Mouse (Mus musculus): Measurements from ENCODE around the gene Ehd1.
"Not testable (repeated sequence)": the region's sequence is repeated elsewhere in the genome, so short reads cannot be mapped to it uniquely, and the experiment has no call there.

The Ehd1 gene

GRCm38 (mm10) chr19:6307733-6308531 is 31.4 kb downstream of the Ehd1 start:
- ChIA-PET POLR2A (interaction anchor here (0.6 to 2.2 kb wide), 9 partner anchors 8 to 395 kb away, joined by 3 to 17 read pairs (median 3); partner anchors contain the start of genes Dpf2 (in 1 of the 4) and Ehd1 (in 1 of the 4)), CTCF (interaction anchor here in 3 of 4 experiments (1.4 to 1.9 kb wide), 3 partner anchors 24 to 45 kb away, joined by 7 to 11 read pairs (median 10); no protein-coding TSS in a partner anchor)

GRCm38 (mm10) chr19:6310181-6310580 is 33.7 kb downstream of the Ehd1 start:
- CTCF ChIA-PET = interaction anchor here in 1 of 4 experiments (0.5 to 1.2 kb wide), 3 partner anchors 21 to 406 kb away, joined by 3 to 5 read pairs (median 5); no protein-coding TSS in a partner anchor

GRCm38 (mm10) chr19:6311783-6312182 is 35.3 kb downstream of the Ehd1 start:
- POLR2A ChIA-PET = interaction anchor here in 2 of 4 experiments (0.8 to 1.7 kb wide), 5 partner anchors 10 to 58 kb away, joined by 3 to 11 read pairs (median 3); partner anchors contain the start of gene Map4k2 (in 1 of the 2)
- CTCF ChIA-PET = not testable (repeated sequence)

More at GRCm38 (mm10) chr19:6310181-6310580, 33.7 kb downstream of the Ehd1 start:
- POLR2A ChIA-PET = interaction anchor here in 3 of 4 experiments (1.0 to 2.4 kb wide), 15 partner anchors 10 to 265 kb away, joined by 3 to 15 read pairs (median 4); partner anchors contain the start of genes Ehd1 (in 2 of the 3), Map4k2 (in 1 of the 3) and Sf1 (in 1 of the 3)

- ChIA-PET CTCF (interaction anchor here (1.0 to 3.2 kb wide), 7 partner anchors 9 to 53 kb away, joined by 3 to 14 read pairs (median 3); partner anchors contain the start of gene Men1 (in 1 of the 4)), POLR2A (interaction anchor here (0.7 to 3.5 kb wide), 16 partner anchors 8 to 50 kb away, joined by 3 to 13 read pairs (median 3); partner anchors contain the start of genes Ehd1 (in 2 of the 4), Map4k2 (in 1 of the 4), Men1 (in 1 of the 4) and Sf1 (in 1 of the 4))
Observed at GRCm38 (mm10) chr19:6313796-6314195, 37.3 kb downstream of the Ehd1 start.

DNA sequence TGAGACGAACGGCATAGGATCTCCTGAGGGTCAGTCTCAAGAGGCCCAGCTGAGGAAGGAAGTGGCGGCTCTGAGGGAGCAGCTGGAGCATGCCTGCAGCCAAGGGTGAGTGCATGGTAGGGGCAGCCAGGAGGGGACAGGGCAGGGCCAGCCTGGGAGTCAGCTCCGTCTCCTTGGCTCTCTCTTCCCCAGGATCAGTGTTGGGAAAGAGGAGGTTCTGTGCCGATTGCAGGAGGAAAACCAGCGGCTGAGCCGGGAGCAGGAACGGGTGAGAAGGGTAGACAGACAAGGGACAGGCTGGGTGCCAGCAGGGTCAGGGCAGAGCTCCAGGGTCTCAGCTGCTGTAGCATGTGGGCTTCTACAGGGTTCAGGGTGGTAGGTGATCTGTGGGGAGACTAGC is 38.0 kb downstream of the Ehd1 start:
- ChIA-PET POLR2A (interaction anchor here in 2 of 4 experiments (0.6 to 3.5 kb wide), 16 partner anchors 8 to 244 kb away, joined by 3 to 14 read pairs (median 6); partner anchors contain the start of genes Cdc42bpg (in 1 of the 2), Ehd1 (in 1 of the 2), Map4k2 (in 1 of the 2) and Men1 (in 1 of the 2)), CTCF (interaction anchor here (0.6 to 3.2 kb wide), 6 partner anchors 8 to 263 kb away, joined by 3 to 14 read pairs (median 4); partner anchors contain the start of gene Cdc42bpg (in 1 of the 4))

DNA sequence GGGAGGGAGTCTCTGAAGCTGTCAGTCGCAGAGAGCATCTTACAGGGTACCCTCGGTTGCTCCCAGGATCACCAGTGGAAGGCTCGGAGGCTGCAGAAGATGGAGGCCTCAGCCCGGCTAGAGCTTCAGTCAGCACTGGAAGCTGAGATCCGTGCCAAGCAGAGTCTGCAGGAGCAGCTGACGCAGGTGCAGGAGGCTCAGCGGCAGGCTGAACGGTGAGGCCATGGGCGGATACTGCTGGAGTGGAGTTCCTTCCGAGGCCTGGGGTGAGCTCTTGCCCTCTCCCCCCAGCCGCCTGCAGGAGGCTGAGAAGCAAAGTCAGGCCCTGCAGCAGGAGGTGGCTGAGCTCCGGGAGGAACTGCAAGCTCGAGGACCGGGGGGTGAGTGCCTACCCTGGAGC is 39.0 kb downstream of the Ehd1 start:
- POLR2A ChIA-PET = interaction anchor here (0.7 to 3.5 kb wide), 31 partner anchors 8 to 259 kb away, joined by 3 to 14 read pairs (median 5); partner anchors contain the start of genes Cdc42bpg (in 3 of the 4), Men1 (in 2 of the 4), Sf1 (in 2 of the 4) and Ehd1 (in 1 of the 4)

DNA sequence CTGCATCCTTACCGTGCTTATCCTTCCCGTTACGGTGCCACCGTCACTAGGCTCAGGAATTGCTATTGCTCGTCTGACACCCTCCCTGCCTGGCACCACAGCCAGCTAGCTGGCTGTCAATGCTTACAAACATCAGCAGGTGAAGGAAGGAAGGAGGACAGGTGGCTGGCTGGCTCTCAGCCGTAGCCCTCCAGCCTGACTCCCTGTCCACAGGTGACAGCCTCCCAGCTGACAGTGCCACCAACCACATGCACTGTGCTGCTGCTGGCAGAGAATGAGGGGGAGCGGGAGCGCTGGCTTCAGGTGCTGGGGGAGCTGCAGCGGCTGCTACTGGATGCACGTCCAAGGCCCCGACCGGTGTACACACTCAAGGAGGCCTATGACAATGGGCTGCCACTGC is 41.6 kb downstream of the Ehd1 start:
- POLR2A ChIA-PET = interaction anchor here in 3 of 4 experiments (0.5 to 6.3 kb wide), 7 partner anchors 11 to 62 kb away, joined by 3 to 53 read pairs (median 4); partner anchors contain the start of genes Cdc42bpg (in 1 of the 3) and Men1 (in 1 of the 3)
- CTCF ChIA-PET = interaction anchor here in 2 of 4 experiments (0.5 to 0.6 kb wide), 2 partner anchors 277 to 339 kb away, joined by 3 read pairs; no protein-coding TSS in a partner anchor

More for the DNA sequence above, 39.0 kb downstream of the Ehd1 start:
- CTCF ChIA-PET = interaction anchor here in 3 of 4 experiments (0.5 to 2.3 kb wide), 9 partner anchors 9 to 290 kb away, joined by 3 to 9 read pairs (median 3); partner anchors contain the start of gene Cdc42bpg (in 3 of the 3)

- ChIA-PET POLR2A (interaction anchor here in 3 of 4 experiments (0.8 to 6.3 kb wide), 29 partner anchors 9 to 446 kb away, joined by 3 to 53 read pairs (median 5); partner anchors contain the start of genes Sf1 (in 2 of the 3), Arl2 (in 1 of the 3), Atg2a (in 1 of the 3) and Cdc42bpg (in 1 of the 3)), CTCF (interaction anchor here (0.6 to 3.9 kb wide), 10 partner anchors 10 to 395 kb away, joined by 3 to 20 read pairs (median 8); partner anchors contain the start of genes Cdc42bpg (in 3 of the 4), Ehd1 (in 1 of the 4) and Men1 (in 1 of the 4))
Observed at GRCm38 (mm10) chr19:6321358-6321757, 44.8 kb downstream of the Ehd1 start.

DNA sequence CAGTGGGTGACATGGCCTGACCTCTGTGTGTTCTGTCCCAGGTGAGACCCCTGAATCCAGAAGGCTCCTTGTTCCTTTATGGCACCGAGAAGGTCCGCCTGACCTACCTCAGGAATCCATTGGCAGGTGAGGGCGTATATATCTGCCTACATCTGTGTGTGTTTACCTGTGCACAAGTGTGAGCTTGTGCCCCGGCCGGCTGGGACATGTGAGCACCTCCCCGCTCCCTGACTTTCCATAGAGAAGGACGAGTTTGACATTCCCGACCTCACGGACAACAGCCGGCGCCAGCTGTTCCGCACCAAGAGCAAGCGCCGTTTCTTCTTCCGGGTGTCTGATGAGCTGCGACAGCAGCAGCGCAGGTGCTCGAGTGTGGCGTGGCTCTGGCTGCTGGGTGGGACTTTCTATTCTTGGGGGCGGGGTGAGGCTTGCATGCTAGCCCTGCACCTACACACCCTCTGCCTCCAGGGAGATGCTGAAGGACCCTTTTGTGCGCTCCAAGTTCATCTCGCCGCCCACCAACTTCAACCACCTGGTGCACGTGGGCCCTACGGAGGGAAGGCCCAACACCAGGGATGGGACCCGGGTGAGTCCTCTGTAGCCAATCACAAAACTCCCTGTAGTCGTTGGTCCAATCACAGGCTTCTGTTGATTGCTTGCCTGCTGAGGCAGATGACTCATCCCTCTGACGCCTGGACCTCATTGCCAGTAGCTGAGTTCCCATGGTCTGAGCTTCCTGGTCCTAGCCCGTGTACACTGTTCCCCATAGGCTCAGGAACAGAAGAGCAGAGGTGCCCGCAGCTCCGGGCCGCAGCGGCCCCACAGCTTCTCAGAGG is 45.5 kb downstream of the Ehd1 start:
- POLR2A ChIA-PET = interaction anchor here (0.6 to 6.3 kb wide), 46 partner anchors 9 to 447 kb away, joined by 3 to 53 read pairs (median 4); partner anchors contain the start of genes Men1 (in 3 of the 4), Sf1 (in 3 of the 4), Ehd1 (in 2 of the 4) and Cdc42bpg (in 1 of the 4)
- CTCF ChIA-PET = interaction anchor here in 3 of 4 experiments (0.6 to 3.9 kb wide), 13 partner anchors 8 to 175 kb away, joined by 3 to 20 read pairs (median 5); partner anchors contain the start of genes Cdc42bpg (in 3 of the 3), Ehd1 (in 1 of the 3) and Men1 (in 1 of the 3)

DNA sequence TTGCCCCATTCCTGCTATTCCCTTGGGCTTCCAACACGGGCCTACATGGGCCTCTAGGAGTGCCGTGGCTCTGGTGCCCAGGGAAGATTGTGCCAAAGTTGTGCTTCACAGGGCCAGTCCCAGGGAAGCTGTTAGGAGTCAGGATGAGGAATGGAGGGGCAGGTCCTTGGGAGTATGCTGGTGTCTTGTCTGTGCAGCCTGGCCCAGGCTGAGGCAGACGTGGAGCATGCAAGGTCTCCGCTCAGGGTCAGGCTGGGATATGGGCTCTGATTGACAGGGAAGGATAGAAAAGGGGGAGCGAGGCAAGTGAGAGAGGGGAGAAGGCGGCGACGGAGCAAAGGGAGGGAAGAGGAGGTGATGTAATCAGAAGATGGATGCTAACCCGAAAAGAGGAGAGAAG is 48.2 kb downstream of the Ehd1 start:
- ChIA-PET POLR2A (interaction anchor here in 3 of 4 experiments (1.0 to 2.4 kb wide), 10 partner anchors 8 to 361 kb away, joined by 3 to 11 read pairs (median 4); partner anchors contain the start of genes Men1 (in 2 of the 3) and Pola2 (in 1 of the 3)), CTCF (no interaction called here)

DNA sequence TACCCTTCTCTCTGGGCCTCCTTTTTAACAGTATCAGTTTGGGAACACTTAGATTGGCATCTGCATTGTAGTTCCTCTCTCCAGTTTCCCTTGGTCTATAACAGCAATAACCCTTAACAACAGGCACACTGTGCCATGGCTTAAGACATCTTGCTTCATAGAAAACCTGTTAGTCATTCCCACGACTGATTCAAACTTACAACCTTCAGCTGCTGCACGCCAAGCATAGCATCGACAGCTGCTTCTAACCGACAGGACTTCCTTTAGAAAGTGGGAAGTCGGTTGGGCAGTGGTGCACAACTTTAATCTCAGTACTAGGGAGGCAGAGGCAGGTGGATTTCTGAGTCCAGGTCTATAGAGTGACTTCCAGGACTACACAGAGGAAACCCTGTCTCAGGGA is 54.7 kb downstream of the Ehd1 start:
- ChIA-PET CTCF (interaction anchor here (0.5 to 2.8 kb wide), 30 partner anchors 9 to 363 kb away, joined by 3 to 19 read pairs (median 5); partner anchors contain the start of genes Cdc42bpg (in 4 of the 4), Ehd1 (in 2 of the 4), Arl2 (in 1 of the 4) and Map4k2 (in 1 of the 4)), POLR2A (interaction anchor here in 3 of 4 experiments (0.6 to 27.3 kb wide), 27 partner anchors 9 to 316 kb away, joined by 3 to 400 read pairs (median 5); partner anchors contain the start of genes Cdc42bpg (in 2 of the 3), Ehd1 (in 2 of the 3), Map4k2 (in 2 of the 3) and Sf1 (in 2 of the 3))

GRCm38 (mm10) chr19:6331719-6332516 is 55.4 kb downstream of the Ehd1 start:
- ChIA-PET POLR2A (interaction anchor here in 3 of 4 experiments (0.6 to 27.3 kb wide), 37 partner anchors 9 to 317 kb away, joined by 3 to 400 read pairs (median 4); partner anchors contain the start of genes Ehd1 (in 3 of the 3), Arl2 (in 2 of the 3), Cdc42bpg (in 2 of the 3) and Map4k2 (in 2 of the 3)), CTCF (interaction anchor here (0.6 to 2.8 kb wide), 39 partner anchors 9 to 744 kb away, joined by 3 to 19 read pairs (median 5); partner anchors contain the start of genes Cdc42bpg (in 4 of the 4), Ehd1 (in 2 of the 4), Map4k2 (in 2 of the 4) and Arl2 (in 1 of the 4))

- ChIA-PET CTCF (interaction anchor here (0.8 to 2.2 kb wide), 26 partner anchors 9 to 318 kb away, joined by 3 to 13 read pairs (median 4); partner anchors contain the start of genes Arl2 (in 1 of the 4), Batf2 (in 1 of the 4), Capn1 (in 1 of the 4) and Cdc42bpg (in 1 of the 4)), POLR2A (interaction anchor here (0.8 to 27.3 kb wide), 59 partner anchors 8 to 487 kb away, joined by 3 to 400 read pairs (median 5); partner anchors contain the start of genes Ehd1 (in 3 of the 4), Sf1 (in 3 of the 4), Cdc42bpg (in 2 of the 4) and Rasgrp2 (in 2 of the 4))
Observed at GRCm38 (mm10) chr19:6333761-6334595, 57.5 kb downstream of the Ehd1 start.

All from embryonic stem cell, embryonic (primary cell).